Mouse (Mus musculus) cortical plate, adult 2 months (tissue): ENCODE data around the gene Alg9.

Source experiments
- CTCF ChIP-seq: fragments of 200-500 bp; IDR thresholded peaks from 2 replicates; pipeline ENCODE4 v1.5.1; 2011; ENCODE audit warnings: mild to moderate bottlenecking, control low read depth, low read length; ENCODE audit not compliant: insufficient read depth; ENCODE audit errors: extremely low read depth
- POLR2A ChIP-seq: fragments of 200-500 bp; IDR thresholded peaks from 2 replicates; pipeline ENCODE4 v1.6.1; 2011; ENCODE audit warnings: mild to moderate bottlenecking, low read length, control low read depth; ENCODE audit not compliant: insufficient read depth; ENCODE audit errors: extremely low read depth

DNA sequence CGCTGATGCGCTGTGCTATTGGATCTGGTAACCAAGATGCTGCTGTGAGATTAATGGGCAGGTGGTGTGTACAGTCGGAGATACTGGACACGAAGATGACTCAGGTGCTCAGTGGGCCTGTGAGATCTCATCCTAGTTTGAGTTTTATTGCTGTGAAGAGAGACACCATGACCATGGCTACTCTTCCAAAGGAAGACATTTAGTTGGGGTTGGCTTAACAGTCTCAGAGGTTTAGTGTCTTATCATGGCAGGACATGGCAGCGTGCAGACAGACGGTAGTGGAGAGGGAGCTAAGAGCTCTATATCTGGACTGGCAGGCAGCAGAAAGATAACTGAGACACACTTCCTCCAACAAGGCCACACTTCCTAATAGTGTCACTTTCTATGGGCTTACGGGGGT lies 36.4 kb downstream of the Alg9 start:
- TF ChIP-seq POLR2A (no peak), CTCF (no peak)
